Mouse (Mus musculus) c-Kit-positive CD71-negative TER-119-negative erythroid progenitor cells, embryonic 14.5 days (primary cell): ENCODE measurements around the gene Col5a2.
A peak's percentile ranks its signal among the peaks of the same experiment; 100 is the strongest.
"Not testable (repeated sequence)": the region's sequence is repeated elsewhere in the genome, so short reads cannot be mapped to it uniquely, and the experiment has no call there.

Source experiments
- DNase-seq: peaks from one replicate; pipeline ENCODE4 v3.0.0-alpha.2; 2013; ENCODE audit warnings: low read depth

The Col5a2 gene

GRCm38 (mm10) chr1:45502865-45503332 lies at the start of gene Col5a2:
TSS of gene Col5a2 (minus strand) at chr1:45503282.
- no peak for DNase-seq

- DNase-seq = no peak
These were observed 47.4 kb upstream of the Col5a2 start for GRCm38 (mm10) chr1:45550531-45550930.

GRCm38 (mm10) chr1:45541888-45542287 lies 38.8 kb upstream of the Col5a2 start:
- DNase-seq = no peak

GRCm38 (mm10) chr1:45541161-45541560 lies 38.1 kb upstream of the Col5a2 start:
- no peak for DNase-seq

GRCm38 (mm10) chr1:45531486-45531885 lies 28.4 kb upstream of the Col5a2 start:
- no peak for DNase-seq

- DNase-seq = not testable (repeated sequence)
These were observed 24.4 kb upstream of the Col5a2 start for GRCm38 (mm10) chr1:45527476-45527875.

GRCm38 (mm10) chr1:45523601-45524000 lies 20.5 kb upstream of the Col5a2 start:
- DNase-seq = no peak

GRCm38 (mm10) chr1:45521486-45521885 lies 18.4 kb upstream of the Col5a2 start:
- no peak for DNase-seq

- DNase-seq = no peak
These were observed 791 bp downstream of the Col5a2 start for GRCm38 (mm10) chr1:45502241-45502741.

GRCm38 (mm10) chr1:45501437-45501836 lies 1.6 kb downstream of the Col5a2 start:
- DNase-seq = no peak

- no peak for DNase-seq
These were observed 2.6 kb downstream of the Col5a2 start for GRCm38 (mm10) chr1:45500456-45500855.

- DNase-seq = no peak
These were observed 8.1 kb downstream of the Col5a2 start for GRCm38 (mm10) chr1:45495025-45495424.

GRCm38 (mm10) chr1:45492130-45492723 lies 10.9 kb downstream of the Col5a2 start:
- no peak for DNase-seq

- no peak for DNase-seq
These were observed 12.6 kb downstream of the Col5a2 start for GRCm38 (mm10) chr1:45490451-45490850.

GRCm38 (mm10) chr1:45488291-45488690 lies 14.8 kb downstream of the Col5a2 start:
- DNase-seq = no peak

- no peak for DNase-seq
These were observed 20.1 kb downstream of the Col5a2 start for GRCm38 (mm10) chr1:45483001-45483400.

- DNase-seq = no peak
These were observed 21.2 kb downstream of the Col5a2 start for GRCm38 (mm10) chr1:45481876-45482275.

- DNase-seq = no peak
These were observed 24.0 kb downstream of the Col5a2 start for GRCm38 (mm10) chr1:45479087-45479486.

- no peak for DNase-seq
These were observed 30.3 kb downstream of the Col5a2 start for GRCm38 (mm10) chr1:45472751-45473150.

GRCm38 (mm10) chr1:45460767-45461166 lies 42.3 kb downstream of the Col5a2 start:
- no peak for DNase-seq

- no peak for DNase-seq
These were observed 47.3 kb downstream of the Col5a2 start for GRCm38 (mm10) chr1:45455763-45456162.

GRCm38 (mm10) chr1:45448856-45449255 lies 54.2 kb downstream of the Col5a2 start:
- no peak for DNase-seq

- peak; percentile 6 for DNase-seq
These were observed 71.2 kb downstream of the Col5a2 start for GRCm38 (mm10) chr1:45431922-45432321.

- no peak for DNase-seq
These were observed 72.6 kb downstream of the Col5a2 start for GRCm38 (mm10) chr1:45430520-45430919.
